Mouse (Mus musculus) lung, postnatal 0 days (tissue): ENCODE results near the gene Mtor. TPM values are rescaled to one million over a fixed set of nuclear protein-coding genes. Genes with fewer than 3 reads are reported as not detected.

Experiments
- ATAC-seq: fragments of 200-750 bp; cut with Nextera tagmentation; 2 replicates; pipeline ENCODE4 v1.8.0; 2017; ENCODE audit warnings: moderate library complexity
- DNase-seq: peaks from one replicate; pipeline ENCODE4 v3.0.0-alpha.2; 2016; ENCODE audit warnings: low spot score
- H3K27ac ChIP-seq: fragments of 300-500 bp; sonication (generic); 2 replicates; pipeline ENCODE4 v1.5.1; 2014; ENCODE audit warnings: antibody characterized with exemption, mild to moderate bottlenecking, low read length, mixed read lengths
- H3K27me3 ChIP-seq: fragments of 300-500 bp; sonication (generic); replicated peaks from 2 replicates; pipeline ENCODE4 v1.6.1; 2014; ENCODE audit warnings: low read length, mixed read lengths; ENCODE audit not compliant: insufficient read depth
- H3K36me3 ChIP-seq: fragments of 300-500 bp; sonication (generic); 2 replicates; pipeline ENCODE4 v1.6.1; 2014; ENCODE audit warnings: low read length, mixed read lengths; ENCODE audit not compliant: insufficient read depth
- H3K4me1 ChIP-seq: fragments of 300-500 bp; sonication (generic); 2 replicates; pipeline ENCODE4 v1.6.1; 2014; ENCODE audit warnings: antibody characterized with exemption, low read depth, low read length, mixed read lengths; ENCODE audit not compliant: insufficient read depth
- H3K4me2 ChIP-seq: fragments of 300-500 bp; sonication (generic); replicated peaks from 2 replicates; pipeline ENCODE4 v1.6.1; 2014; ENCODE audit warnings: low read depth, mild to moderate bottlenecking, low read length, moderate library complexity, mixed read lengths
- H3K4me3 ChIP-seq: fragments of 300-500 bp; sonication (generic); 2 replicates; pipeline ENCODE4 v1.5.1; 2014; ENCODE audit warnings: low read depth, low read length
- H3K9ac ChIP-seq: fragments of 300-500 bp; sonication (generic); replicated peaks from 2 replicates; pipeline ENCODE4 v1.6.1; 2014; ENCODE audit warnings: low read depth, mild to moderate bottlenecking
- H3K9me3 ChIP-seq: fragments of 300-500 bp; sonication (generic); 2 replicates; pipeline ENCODE4 v1.6.1; 2016; ENCODE audit warnings: low read length, mixed read lengths
- CTCF ChIP-seq: IDR thresholded peaks from 2 replicates; pipeline ENCODE4 v1.5.1; 2016; ENCODE audit warnings: antibody characterized with exemption, mild to moderate bottlenecking
- EP300 ChIP-seq: IDR thresholded peaks from 2 replicates; pipeline ENCODE4 v1.6.1; 2016; ENCODE audit warnings: antibody characterized with exemption, mild to moderate bottlenecking, control low read depth
- WGBS: fragments of 180-500 bp; shearing (Covaris S2); extraction: QIAGEN DNeasy Blood & Tissue Kit; methylation state at CpG from one replicate; pipeline ENCODE4 v1.1.7; 2014; 5-methylcytosine and 5-hydroxymethylcytosine counted together
- polyA plus RNA-seq: library from polyadenylated mRNA; unstranded; fragments of >200 nt; fragmentation: Nextera tagmentation; extraction: Ambion mirVana; gene quantifications from 2 replicates; pipeline ENCODE4 v1.2.1, GENCODE M21; 2015

The Mtor gene
- 11.1 and 15.8 TPM in 2 replicates for polyA plus RNA-seq

- H3K9ac ChIP-seq = peak within 1 kb of the TSS; percentile 84
- H3K4me3 ChIP-seq = peak within 1 kb of the TSS; percentile 90
- DNase-seq (peak; percentile 100), ATAC-seq (peak; percentile 97)
- H3K36me3 ChIP-seq = no peaks in the 10 kb centered on the region; the same call in 1 of the 2 replicates
- H3K4me1 ChIP-seq = peaks cover 8% of the 10 kb centered on the region; the same call in 1 of the 2 replicates
- no peaks in the 10 kb centered on the region for H3K27me3 ChIP-seq
- peak within 1 kb of the TSS; percentile 83 for H3K4me2 ChIP-seq
- TF ChIP-seq EP300 (no peak), CTCF (no peak)
- no peaks in the 10 kb centered on the region for H3K9me3 ChIP-seq
- peak within 1 kb of the TSS; percentile 64; the same call in 1 of the 2 replicates for H3K27ac ChIP-seq
- WGBS = 1% methylated on average over 52 of the region's 56 CpGs
Measured at GRCm38 (mm10) chr4:148448179-148448852, at the start of gene Mtor. Gene Mtor, plus strand, starts transcription at chr4:148448611.

DNA sequence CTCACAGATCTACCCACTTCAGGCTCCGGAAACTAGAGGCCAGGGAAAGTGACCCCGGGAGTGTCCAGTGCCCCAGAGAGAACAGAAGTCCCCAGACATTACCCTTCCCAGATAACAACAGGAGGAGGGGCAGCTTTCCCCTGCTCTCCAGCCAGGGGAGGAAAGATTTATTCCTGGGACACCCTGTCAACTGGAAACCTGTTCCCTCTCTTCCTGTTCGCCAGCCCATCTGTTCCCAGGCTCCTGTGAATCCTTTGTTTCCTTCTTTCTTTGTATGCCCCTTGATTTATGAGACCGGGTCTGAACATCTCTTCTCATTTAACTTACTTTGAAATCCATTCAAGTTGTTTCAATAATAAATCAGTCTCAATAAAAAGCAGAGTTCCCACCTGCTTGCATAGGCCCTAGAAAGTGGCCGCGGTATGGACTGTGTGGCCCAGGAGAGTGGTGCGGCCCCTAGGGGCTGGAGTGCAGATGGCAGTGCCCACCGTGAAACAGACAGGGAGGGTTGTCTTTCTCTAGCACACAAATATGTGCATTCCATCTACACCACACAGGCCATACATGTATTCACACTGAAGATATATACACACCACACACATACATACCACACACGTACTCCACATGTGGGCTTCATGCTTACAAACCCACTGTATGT, 48.8 kb upstream of the Mtor start:
- Histone ChIP-seq H3K27ac (no peak overlapping the region), H3K4me3 (no peak overlapping the region), H3K27me3 (peaks cover 9% of the 10 kb centered on the region; the same call in 1 of the 2 replicates), H3K4me2 (no peak overlapping the region), H3K36me3 (no peaks in the 10 kb centered on the region), H3K9me3 (no peaks in the 10 kb centered on the region), H3K9ac (no peak overlapping the region), H3K4me1 (no peaks in the 10 kb centered on the region)
- WGBS = 68% methylated on average over 9 of the region's 9 CpGs
- no peak for ATAC-seq
- TF ChIP-seq CTCF (no peak), EP300 (no peak)
- no peak for DNase-seq

- Histone ChIP-seq H3K27me3 (peaks cover 19% of the 10 kb centered on the region; the same call in 1 of the 2 replicates), H3K9ac (no peak overlapping the region), H3K4me2 (no peak overlapping the region), H3K9me3 (no peaks in the 10 kb centered on the region), H3K27ac (no peak overlapping the region), H3K36me3 (no peaks in the 10 kb centered on the region), H3K4me1 (no peaks in the 10 kb centered on the region), H3K4me3 (no peak overlapping the region)
- ATAC-seq (no peak), DNase-seq (no peak)
- TF ChIP-seq CTCF (no peak), EP300 (no peak)
- 21% methylated on average over 12 of the region's 12 CpGs for WGBS
Measured at GRCm38 (mm10) chr4:148403402-148403801, 45.0 kb upstream of the Mtor start.

DNA sequence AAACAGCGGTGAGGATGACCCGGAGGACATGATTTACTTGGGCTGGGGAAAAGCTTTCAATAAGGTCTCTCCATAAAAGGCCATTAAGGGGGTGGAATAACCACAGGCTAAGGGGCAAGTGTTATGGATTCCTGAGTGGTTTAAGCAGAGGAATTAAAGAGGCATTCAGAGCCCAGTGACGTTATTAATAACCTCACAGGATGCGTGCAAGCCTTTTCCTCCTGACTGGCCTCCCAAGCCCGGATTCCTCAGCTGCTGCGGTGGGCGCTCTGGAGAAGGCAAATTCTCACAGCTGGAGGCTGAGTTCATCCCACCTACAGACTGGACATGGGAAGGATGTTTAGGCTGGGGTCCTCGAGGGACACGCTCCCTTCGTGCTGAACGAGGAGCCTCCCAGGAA, 43.7 kb upstream of the Mtor start:
- TF ChIP-seq CTCF (no peak), EP300 (no peak)
- Histone ChIP-seq H3K4me3 (no peak overlapping the region), H3K4me1 (no peaks in the 10 kb centered on the region), H3K9me3 (no peaks in the 10 kb centered on the region), H3K9ac (no peak overlapping the region), H3K36me3 (no peaks in the 10 kb centered on the region), H3K27me3 (peaks cover 19% of the 10 kb centered on the region; the same call in 1 of the 2 replicates), H3K4me2 (no peak overlapping the region), H3K27ac (no peak overlapping the region)
- 7% methylated on average over 11 of the region's 11 CpGs for WGBS
- ATAC-seq (no peak), DNase-seq (no peak)

- no peak overlapping the region for H3K4me2 ChIP-seq
- ATAC-seq (no peak), DNase-seq (no peak)
- no peaks in the 10 kb centered on the region for H3K4me1 ChIP-seq
- no peaks in the 10 kb centered on the region for H3K9me3 ChIP-seq
- peaks cover 19% of the 10 kb centered on the region; the same call in 1 of the 2 replicates for H3K27me3 ChIP-seq
- H3K27ac ChIP-seq = no peak overlapping the region
- no peak overlapping the region for H3K4me3 ChIP-seq
- WGBS = 15% methylated on average over 13 of the region's 13 CpGs
- no peak overlapping the region for H3K9ac ChIP-seq
- TF ChIP-seq CTCF (no peak), EP300 (no peak)
- H3K36me3 ChIP-seq = no peaks in the 10 kb centered on the region
Measured at GRCm38 (mm10) chr4:148405255-148405788, 43.1 kb upstream of the Mtor start.

- DNase-seq = no peak
- 56% methylated on average over 10 of the region's 10 CpGs for WGBS
Measured at GRCm38 (mm10) chr4:148408256-148408975, 40.0 kb upstream of the Mtor start.

More at GRCm38 (mm10) chr4:148408256-148408975, 40.0 kb upstream of the Mtor start:
- ATAC-seq = no peak
- H3K36me3 ChIP-seq = no peaks in the 10 kb centered on the region
- no peak overlapping the region for H3K4me2 ChIP-seq
- TF ChIP-seq CTCF (no peak), EP300 (no peak)
- H3K27ac ChIP-seq = no peak overlapping the region
- no peaks in the 10 kb centered on the region for H3K4me1 ChIP-seq
- H3K9me3 ChIP-seq = no peaks in the 10 kb centered on the region
- no peak overlapping the region for H3K9ac ChIP-seq
- peaks cover 16% of the 10 kb centered on the region; the same call in 1 of the 2 replicates for H3K27me3 ChIP-seq
- no peak overlapping the region for H3K4me3 ChIP-seq
